Mouse (Mus musculus) mouse trophoblast stem cell (cell line): ENCODE results near the gene Olfr62.

ENCODE experiments used
- in situ Hi-C, 2 experiments: fragments of 300-500 bp; cut with MseI, MboI; formaldehyde crosslinking; loops; 2 replicates in 1 of 2; 3 replicates in 1 of 2; pipeline ENCODE4 v1.15.1; 2025

The Olfr62 gene

DNA sequence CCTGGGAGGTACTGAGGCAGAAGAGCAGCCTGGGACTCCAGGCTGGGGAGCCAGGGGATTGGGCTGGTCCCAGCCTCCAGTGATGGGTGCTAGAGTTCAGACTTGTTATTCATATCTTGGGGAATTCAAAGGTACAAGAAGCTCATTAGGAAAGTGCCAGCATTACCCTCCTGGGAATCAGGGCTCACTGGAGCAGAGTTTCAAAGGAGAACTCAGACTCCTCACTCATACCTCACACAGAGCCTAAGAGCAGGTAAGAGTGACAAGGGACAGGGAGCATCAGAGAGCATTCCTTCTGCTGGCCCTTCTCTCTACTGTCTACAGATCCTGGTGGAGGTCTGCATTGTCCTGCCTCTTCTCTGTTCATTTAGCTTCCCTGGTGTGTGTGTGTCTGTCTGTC, at the start of gene Olfr62:
Olfr62 (plus strand) TSS at position 301 of the 400 bp plus-strand sequence.
- in situ Hi-C loops, result no loop called here

DNA sequence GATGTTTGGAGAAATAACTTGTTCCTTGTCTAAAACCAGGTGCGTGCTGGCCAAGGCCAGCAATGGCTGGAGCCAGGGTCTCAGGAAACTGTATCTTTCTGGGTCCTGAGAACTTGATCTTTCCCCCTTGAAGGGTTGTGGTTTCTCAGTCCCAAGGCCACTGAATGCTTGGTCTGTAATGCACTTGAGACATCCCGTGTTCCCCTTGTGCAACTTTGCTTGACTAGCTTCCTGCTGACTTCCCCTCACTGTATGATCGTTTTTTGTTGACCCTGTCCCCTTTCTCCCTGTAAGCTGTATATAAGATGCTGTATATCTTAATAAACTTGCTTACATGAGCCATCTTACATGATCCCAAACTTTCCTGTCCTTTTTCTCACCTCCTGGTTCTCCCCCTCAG, 48.9 kb upstream of the Olfr62 start:
- in situ Hi-C loops, result no loop called here

DNA sequence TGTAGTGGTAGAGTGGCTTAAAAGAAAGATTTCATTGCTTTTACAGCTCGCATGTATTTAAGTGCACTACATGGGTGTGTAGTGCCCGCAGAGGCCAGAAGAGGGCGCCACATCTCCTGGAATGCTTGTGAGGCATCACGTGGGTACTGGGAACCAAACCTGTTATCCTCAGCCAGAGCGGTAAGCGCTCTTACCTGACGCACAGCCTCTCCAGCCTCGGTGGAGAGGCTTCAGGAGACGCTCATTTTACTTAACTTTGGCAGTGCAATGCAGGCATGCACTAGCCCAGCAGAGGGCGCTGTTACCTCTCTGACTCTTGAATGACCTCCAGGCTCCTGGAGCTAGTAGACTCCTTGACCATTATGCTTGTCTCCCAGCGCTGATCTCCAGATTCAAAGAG, 46.1 kb upstream of the Olfr62 start:
- in situ Hi-C loops, result no loop called here

- in situ Hi-C loops, result no loop called here
Measured at GRCm38 (mm10) chr4:118615412-118615811, 43.3 kb upstream of the Olfr62 start.

GRCm38 (mm10) chr4:118620279-118620966, 38.3 kb upstream of the Olfr62 start, which contains the start of the genes Cfap57 and Ebna1bp2:
Gene Cfap57 (minus strand): TSS chr4:118620777.
Gene Ebna1bp2 (plus strand): TSS chr4:118620799.
- in situ Hi-C loops, result no loop called here

DNA sequence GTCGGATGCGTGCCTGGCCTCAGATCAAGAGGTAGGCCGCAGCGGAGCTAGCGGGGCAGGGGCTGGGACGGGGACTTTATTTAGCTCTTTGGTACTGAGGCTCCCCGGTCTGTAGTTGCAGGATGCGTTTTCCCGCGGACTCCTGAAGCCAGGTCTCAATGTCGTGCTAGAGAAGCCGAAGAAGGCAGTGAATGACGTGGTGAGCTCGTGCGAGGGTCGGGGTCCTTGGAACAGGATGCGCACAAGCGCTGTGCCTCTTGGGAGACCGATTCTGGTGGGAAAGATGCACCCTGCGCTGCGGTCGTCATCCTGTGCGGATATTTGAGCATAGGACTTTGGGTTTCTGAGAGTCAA, 37.8 kb upstream of the Olfr62 start:
- in situ Hi-C loops, result no loop called here

DNA sequence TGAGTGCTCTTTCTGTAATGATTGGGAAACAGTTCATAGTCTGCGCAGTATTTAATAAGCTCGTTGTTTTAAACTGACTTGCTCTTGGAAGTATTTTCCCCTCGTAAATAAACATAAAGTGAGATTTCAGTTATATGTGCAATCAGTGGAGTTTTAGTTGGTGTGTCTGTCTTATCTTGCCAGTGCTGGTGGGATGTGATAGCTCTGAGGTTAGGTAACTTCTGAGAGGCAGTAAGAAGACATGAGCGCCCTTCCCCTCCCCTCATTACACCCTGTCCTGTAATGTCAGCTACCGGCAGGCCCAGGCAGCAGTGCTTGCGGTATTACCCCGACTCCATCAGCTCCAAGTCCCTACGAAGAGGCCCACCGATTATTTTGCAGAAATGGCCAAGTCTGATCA, 37.0 kb upstream of the Olfr62 start:
- in situ Hi-C loops, result no loop called here

DNA sequence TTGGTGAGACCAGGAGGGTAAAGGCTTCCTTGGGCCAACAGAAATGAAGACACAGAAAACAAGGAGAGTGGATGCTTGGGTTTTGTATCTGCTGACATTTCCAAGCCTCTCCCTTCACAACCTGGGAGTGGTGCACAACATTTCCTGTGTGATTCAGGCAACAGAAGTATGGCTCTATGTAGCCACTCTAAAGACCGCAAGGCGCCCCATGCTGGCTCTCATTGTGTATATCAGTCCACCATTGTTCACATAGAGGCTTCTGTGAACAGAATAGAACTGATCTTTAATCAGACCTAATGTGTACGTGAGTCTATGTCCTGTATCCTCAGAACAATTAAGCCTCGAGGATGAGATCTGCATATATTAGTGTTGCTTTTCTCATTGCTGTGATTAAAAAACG, 28.5 kb upstream of the Olfr62 start:
- in situ Hi-C loops, result loop anchor here (25.0 kb wide), 1 partner anchor 532 kb away; the partner anchor contains the start of gene Zfp691 (in 2 of the 2)

- in situ Hi-C loops, result loop anchor here (10.0 to 25.0 kb wide), 2 partner anchors 342 to 520 kb away; partner anchors contain the start of gene Zfp691 (in 2 of the 2)
Measured at GRCm38 (mm10) chr4:118642346-118643190, 16.2 kb upstream of the Olfr62 start.

- in situ Hi-C loops, result loop anchor here (10.0 to 25.0 kb wide), 2 partner anchors 340 to 517 kb away; partner anchors contain the start of gene Zfp691 (in 2 of the 2)
Measured at GRCm38 (mm10) chr4:118645234-118645633, 13.5 kb upstream of the Olfr62 start.

- in situ Hi-C loops, result no loop called here
Measured at GRCm38 (mm10) chr4:118687086-118687485, 28.3 kb downstream of the Olfr62 start.

DNA sequence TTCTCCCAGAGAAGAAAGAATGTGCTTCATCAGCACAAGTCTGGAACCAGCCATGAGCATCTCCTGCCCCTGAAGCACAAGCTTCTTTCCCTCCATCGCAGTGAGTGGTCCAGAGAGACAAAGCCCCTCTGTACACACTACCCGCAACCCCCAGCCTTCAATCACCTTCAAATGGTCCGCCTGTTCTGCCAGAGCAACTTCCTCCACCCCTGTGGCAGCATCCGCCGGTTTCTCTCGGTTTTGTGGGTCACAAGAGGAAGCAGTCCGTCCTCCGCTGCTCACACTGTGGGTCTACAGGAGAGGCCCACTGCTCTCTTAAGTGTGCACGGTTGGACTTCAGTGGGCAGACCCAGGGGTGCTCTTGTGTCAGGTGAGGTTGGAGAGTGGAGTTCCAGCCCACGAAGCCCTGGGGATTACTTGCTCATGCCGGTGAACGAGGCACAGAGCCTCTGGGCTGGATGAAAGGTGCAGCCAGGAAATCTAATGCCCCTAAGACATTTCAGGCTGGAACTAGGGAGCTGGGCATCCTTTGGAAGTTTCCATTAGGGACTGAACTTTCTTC, 33.7 kb downstream of the Olfr62 start, which contains the start of gene Olfr1342:
Olfr1342 (minus strand) TSS at position 345 of the 562 bp plus-strand sequence.
- in situ Hi-C loops, result no loop called here

GRCm38 (mm10) chr4:118693812-118694211, 35.1 kb downstream of the Olfr62 start:
- in situ Hi-C loops, result no loop called here

GRCm38 (mm10) chr4:118703223-118703622, 44.5 kb downstream of the Olfr62 start, which contains the start of gene Olfr1341:
Gene Olfr1341 (plus strand): TSS chr4:118703523.
- in situ Hi-C loops, result no loop called here

DNA sequence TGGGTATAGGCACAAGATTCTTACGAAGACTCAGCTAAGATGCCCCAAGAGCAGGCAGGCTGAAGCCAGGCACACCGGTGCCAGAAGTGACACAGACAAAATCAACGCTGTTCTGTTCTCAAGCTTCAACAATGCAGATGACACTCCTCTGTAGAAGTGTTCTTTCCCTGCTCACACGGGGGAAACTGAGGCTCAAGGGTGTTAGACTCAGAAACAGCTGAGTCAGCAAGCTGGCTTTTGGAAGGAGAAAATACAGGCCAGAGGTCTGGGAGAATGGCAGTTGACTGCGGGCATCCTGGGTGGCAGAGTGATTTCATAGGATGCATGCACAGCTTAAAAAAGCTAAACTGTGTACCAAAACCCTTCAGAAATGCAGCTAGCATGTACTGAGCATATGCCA, 49.3 kb downstream of the Olfr62 start:
- in situ Hi-C loops, result no loop called here

- in situ Hi-C loops, result no loop called here
Measured at GRCm38 (mm10) chr4:118711656-118712055, 52.9 kb downstream of the Olfr62 start.
